Mouse (Mus musculus): ENCODE data around the gene Tbc1d14. TPM values are rescaled to one million over a fixed set of nuclear protein-coding genes. Genes with fewer than 3 reads are reported as not detected.

Gene Tbc1d14
- polyA plus RNA-seq, 1 experiment from 2014 or later = 67.5 TPM

DNA sequence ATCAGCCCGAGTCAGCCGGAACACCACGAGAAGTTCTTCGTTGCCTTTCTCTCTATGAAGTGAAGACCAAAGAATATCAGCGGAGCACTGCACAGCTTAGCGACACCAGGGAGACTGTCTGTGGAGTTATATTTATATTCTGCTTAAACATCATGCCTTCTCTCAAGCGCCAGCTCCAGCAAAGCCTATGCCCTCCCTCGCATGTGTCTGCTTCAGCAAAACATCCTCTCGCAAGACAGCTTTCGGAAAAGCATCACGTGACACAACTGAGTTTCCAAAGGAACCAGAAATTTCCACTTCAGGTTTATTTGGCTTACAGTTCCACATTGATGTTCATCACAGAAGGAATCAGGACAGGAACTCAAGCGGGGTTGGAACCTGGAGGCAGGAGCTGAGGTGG, 145.2 kb downstream of the Tbc1d14 start:
- peaks cover 7% of the 10 kb centered on the region; the same call in 1 of the 2 replicates for H3K4me1 ChIP-seq (replicated peaks)
- WGBS = 95% methylated on average over 12 of the region's 12 CpGs
- no peak overlapping the region for H3K4me3 ChIP-seq
- H3K36me3 ChIP-seq = no peaks in the 10 kb centered on the region
- H3K9ac ChIP-seq = no peak overlapping the region
- no peak overlapping the region for H3K27ac ChIP-seq (replicated peaks)
- ATAC-seq (ENCODE audit: low FRiP score, low read depth) = no peak
- H3K9me3 ChIP-seq = no peaks in the 10 kb centered on the region
- no peaks in the 10 kb centered on the region for H3K27me3 ChIP-seq
- H3K4me2 ChIP-seq = no peak overlapping the region

DNA sequence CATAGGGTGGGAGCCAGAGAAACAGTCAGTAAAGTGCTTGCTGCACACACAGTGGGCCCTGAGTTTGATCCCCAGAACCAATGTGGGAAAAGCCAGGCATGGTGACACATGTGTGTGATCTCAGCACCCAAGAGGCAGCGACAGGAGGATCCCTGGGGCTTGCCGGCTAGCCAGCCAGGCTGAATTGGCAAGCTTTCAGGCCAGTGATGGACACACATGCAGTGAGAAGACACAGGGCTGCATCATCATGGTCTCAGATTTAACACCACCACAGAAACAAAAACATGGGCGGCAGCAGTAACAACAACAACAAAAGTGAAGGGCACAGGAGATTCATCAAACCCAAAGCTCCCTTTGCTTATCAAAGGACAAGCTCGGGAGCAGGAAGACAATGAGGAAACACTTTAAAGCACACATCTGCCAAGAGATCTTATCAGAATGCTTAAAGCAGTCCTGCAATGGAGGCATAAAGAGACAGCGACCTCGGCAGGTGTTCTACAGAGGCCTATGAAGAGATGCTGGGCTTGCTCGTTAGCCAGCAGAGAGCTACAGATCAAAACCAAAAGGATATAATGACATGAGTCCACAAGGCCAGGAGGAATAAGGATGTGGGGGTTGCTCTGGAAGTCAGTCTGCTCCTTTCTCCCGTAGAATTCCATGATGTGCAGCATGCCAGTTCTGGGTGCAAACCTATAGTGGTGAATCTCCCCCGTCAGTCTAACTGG, 146.7 kb downstream of the Tbc1d14 start:
- no peak overlapping the region for H3K27ac ChIP-seq (replicated peaks)
- H3K4me2 ChIP-seq = no peak overlapping the region
- WGBS = 48% methylated on average over 9 of the region's 9 CpGs
- H3K9ac ChIP-seq = no peak overlapping the region
- H3K4me1 ChIP-seq (replicated peaks) = peaks cover 7% of the 10 kb centered on the region; the same call in 1 of the 2 replicates
- no peak for ATAC-seq (ENCODE audit: low FRiP score, low read depth)
- no peaks in the 10 kb centered on the region for H3K27me3 ChIP-seq
- H3K36me3 ChIP-seq = no peaks in the 10 kb centered on the region
- H3K9me3 ChIP-seq = no peaks in the 10 kb centered on the region
- no peak overlapping the region for H3K4me3 ChIP-seq

DNA sequence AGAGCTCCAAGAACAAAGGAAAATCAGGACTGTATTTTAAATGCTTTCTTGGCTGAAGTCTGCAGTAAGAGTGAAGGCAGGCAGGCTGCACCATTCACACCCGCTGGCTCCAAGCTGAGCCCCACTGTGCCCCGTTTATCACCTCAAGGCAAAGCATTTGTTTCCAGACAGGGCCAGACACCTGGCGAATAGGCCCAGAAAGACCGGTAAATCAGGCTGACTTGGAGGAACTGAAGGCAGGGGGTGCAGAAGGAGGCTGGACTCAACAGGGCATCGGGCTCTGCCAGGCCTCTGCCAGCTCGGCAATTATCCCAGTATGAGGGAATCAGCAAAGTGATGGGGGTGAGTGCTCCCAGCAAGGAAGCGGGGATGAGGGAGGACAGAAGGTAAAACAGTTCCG, 148.0 kb downstream of the Tbc1d14 start:
- Histone ChIP-seq H3K9me3 (no peaks in the 10 kb centered on the region), H3K4me1 (replicated peaks) (peaks cover 7% of the 10 kb centered on the region; the same call in 1 of the 2 replicates), H3K27ac (replicated peaks) (no peak overlapping the region), H3K36me3 (no peaks in the 10 kb centered on the region), H3K9ac (no peak overlapping the region), H3K27me3 (no peaks in the 10 kb centered on the region), H3K4me2 (no peak overlapping the region), H3K4me3 (no peak overlapping the region)
- ATAC-seq (ENCODE audit: low FRiP score, low read depth) = no peak
- WGBS = 31% methylated on average over 8 of the region's 8 CpGs

DNA sequence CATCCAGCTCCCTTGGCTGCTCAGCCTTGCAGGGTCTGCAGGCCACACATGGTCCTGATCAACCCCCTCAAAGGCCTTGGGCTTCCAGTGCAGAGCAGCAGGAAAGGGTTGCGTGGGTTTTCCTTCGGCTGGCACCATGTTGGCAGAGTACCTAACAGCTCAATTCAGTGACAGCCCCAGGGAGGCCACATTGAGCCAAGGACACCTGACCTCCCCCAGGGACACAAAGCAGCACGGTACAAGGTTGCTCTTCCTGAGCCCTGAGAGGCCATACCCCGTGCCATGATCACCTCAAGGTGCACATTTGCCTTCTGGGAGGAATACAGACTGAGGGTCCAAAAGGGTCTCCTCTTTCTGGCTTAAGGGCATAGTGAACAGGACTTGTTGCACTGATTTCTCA, 148.5 kb downstream of the Tbc1d14 start:
- H3K36me3 ChIP-seq = no peaks in the 10 kb centered on the region
- H3K4me1 ChIP-seq (replicated peaks) = peaks cover 7% of the 10 kb centered on the region; the same call in 1 of the 2 replicates
- ATAC-seq (ENCODE audit: low FRiP score, low read depth) = no peak
- no peaks in the 10 kb centered on the region for H3K27me3 ChIP-seq
- H3K27ac ChIP-seq (replicated peaks) = no peak overlapping the region
- H3K9ac ChIP-seq = no peak overlapping the region
- H3K4me3 ChIP-seq = no peak overlapping the region
- no peak overlapping the region for H3K4me2 ChIP-seq
- 59% methylated on average over 4 of the region's 4 CpGs for WGBS
- H3K9me3 ChIP-seq = no peaks in the 10 kb centered on the region

DNA sequence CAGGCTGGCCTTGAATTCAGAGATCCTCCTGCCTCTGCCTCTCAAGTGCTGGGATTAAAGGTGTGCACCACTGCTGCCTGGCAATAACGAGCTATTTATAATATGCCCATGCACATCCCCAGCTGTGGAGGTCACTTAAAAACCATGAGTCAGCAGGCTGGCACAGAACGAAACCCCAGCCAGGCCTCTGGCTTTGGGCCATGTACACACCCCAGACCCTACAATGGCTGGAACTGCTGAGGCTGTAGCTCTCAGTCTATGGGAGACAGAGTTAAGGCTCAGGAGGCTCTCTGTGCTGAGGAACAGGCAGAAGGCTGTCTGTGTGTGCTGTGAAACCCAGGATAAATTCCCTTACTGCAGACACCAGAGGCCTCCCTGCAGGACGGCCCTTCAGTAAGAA, 152.3 kb downstream of the Tbc1d14 start:
- H3K4me1 ChIP-seq (replicated peaks) = peaks cover 7% of the 10 kb centered on the region; the same call in 1 of the 2 replicates
- no peak overlapping the region for H3K4me2 ChIP-seq
- no peak overlapping the region for H3K27ac ChIP-seq (replicated peaks)
- no peak overlapping the region for H3K4me3 ChIP-seq
- no peaks in the 10 kb centered on the region for H3K9me3 ChIP-seq
- no peaks in the 10 kb centered on the region for H3K36me3 ChIP-seq
- no peak for ATAC-seq (ENCODE audit: low FRiP score, low read depth)
- no peaks in the 10 kb centered on the region for H3K27me3 ChIP-seq
- 56% methylated on average over 3 of the region's 3 CpGs for WGBS
- no peak overlapping the region for H3K9ac ChIP-seq

Other genes with a start within 250 kb of the Tbc1d14 start
- 13.4 and 15.4 TPM in 2 replicates for gene Sorcs2, start 195.1 kb downstream of the Tbc1d14 start, polyA plus RNA-seq (2015; fragmentation: Nextera tagmentation; extraction: Ambion mirVana)
- 42.0 and 42.2 TPM in 2 replicates for gene Grpel1, start 128.3 kb downstream of the Tbc1d14 start, polyA plus RNA-seq (2015; fragmentation: Nextera tagmentation; extraction: Ambion mirVana)
- 2.6 and 3.4 TPM in 2 replicates for gene Tada2b, start 109.0 kb downstream of the Tbc1d14 start, polyA plus RNA-seq (2015; fragmentation: Nextera tagmentation; extraction: Ambion mirVana)
- 3.3 and 3.5 TPM in 2 replicates for gene Ccdc96, start 108.7 kb downstream of the Tbc1d14 start, polyA plus RNA-seq (2015; fragmentation: Nextera tagmentation; extraction: Ambion mirVana)
- 33.3 and 33.6 TPM in 2 replicates for gene D5Ertd579e, start 102.7 kb upstream of the Tbc1d14 start, polyA plus RNA-seq (2015; fragmentation: Nextera tagmentation; extraction: Ambion mirVana)
- 27.8 and 28.0 TPM in 2 replicates for gene Bloc1s4, start 155.4 kb upstream of the Tbc1d14 start, polyA plus RNA-seq (2015; fragmentation: Nextera tagmentation; extraction: Ambion mirVana)
- 317 and 323 TPM in 2 replicates for gene Mrfap1, start 203.5 kb upstream of the Tbc1d14 start, polyA plus RNA-seq (2015; fragmentation: Nextera tagmentation; extraction: Ambion mirVana)
- 12.8 and 13.4 TPM in 2 replicates for gene Man2b2, start 237.4 kb upstream of the Tbc1d14 start, polyA plus RNA-seq (2015; fragmentation: Nextera tagmentation; extraction: Ambion mirVana)